Mouse (Mus musculus): Measurements from ENCODE around the gene H3f3b.

DNA sequence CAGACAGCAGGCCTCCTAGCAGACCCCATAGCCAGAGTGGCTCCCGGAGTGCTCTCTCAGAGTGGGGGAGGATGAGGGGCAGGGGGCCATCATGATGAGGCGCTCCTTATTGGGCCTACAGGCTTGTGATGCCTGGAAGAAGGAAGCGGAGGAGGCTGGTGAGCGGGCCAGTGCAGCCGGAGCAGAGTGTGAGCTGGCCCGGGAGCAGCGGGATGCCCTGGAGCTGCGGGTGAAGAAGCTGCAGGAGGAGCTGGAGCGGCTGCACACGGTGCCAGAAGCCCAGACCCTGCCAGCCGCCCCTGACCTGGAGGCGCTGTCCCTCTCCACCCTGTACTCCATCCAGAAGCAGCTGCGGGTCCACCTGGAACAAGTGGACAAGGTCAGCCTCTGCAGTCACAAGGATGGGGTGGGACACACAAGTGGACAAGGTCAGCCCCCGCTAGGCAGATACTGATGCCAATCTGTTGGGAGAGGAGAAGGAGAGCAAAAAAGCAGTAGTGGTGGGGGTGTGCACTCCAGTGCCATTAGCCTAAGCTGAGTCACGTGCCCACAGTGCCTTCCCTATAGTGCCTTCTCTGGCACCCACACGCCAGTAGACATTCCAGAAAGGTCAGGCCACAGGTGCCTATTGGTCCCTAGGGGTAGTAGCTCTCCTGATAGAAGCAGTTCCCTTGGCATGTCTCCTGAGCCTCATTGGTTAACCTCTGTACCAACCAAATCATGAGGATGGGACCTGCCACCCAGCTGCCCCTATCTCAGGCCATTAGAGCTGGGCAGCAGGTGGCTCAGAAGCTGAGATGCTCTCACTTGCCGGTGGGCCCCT is 31.3 kb upstream of the H3f3b start:
- TF ChIP-seq CTCF (conservative IDR thresholded peaks at IDR 0.05; ENCODE audit: low read length) (no peak), POU5F1 (IDR thresholded peaks at IDR 0.05; ENCODE audit: borderline replicate concordance, low read length) (no peak), NANOG (IDR thresholded peaks at IDR 0.05; ENCODE audit: borderline replicate concordance, low read length) (no peak)
